Mouse (Mus musculus) liver (tissue): ENCODE results near the gene Fxyd2.

ENCODE experiments used
- DNase-seq: peaks from one replicate; pipeline ENCODE4 v3.0.0-alpha.2; 2020; ENCODE audit warnings: mixed read lengths

Fxyd2 gene

GRCm38 (mm10) chr9:45399434-45399833 is at the start of gene Fxyd2:
TSS of gene Fxyd2 (plus strand) at chr9:45399669.
- no peak for DNase-seq

- no peak for DNase-seq
These were observed 49.6 kb upstream of the Fxyd2 start for GRCm38 (mm10) chr9:45349851-45350250.

GRCm38 (mm10) chr9:45355192-45355591 is 44.3 kb upstream of the Fxyd2 start:
- DNase-seq, result no peak

GRCm38 (mm10) chr9:45358356-45358755 is 41.1 kb upstream of the Fxyd2 start:
- DNase-seq, result no peak

- no peak for DNase-seq
These were observed 37.4 kb upstream of the Fxyd2 start for GRCm38 (mm10) chr9:45362051-45362461.

GRCm38 (mm10) chr9:45363639-45364214 is 35.7 kb upstream of the Fxyd2 start:
- no peak for DNase-seq

- DNase-seq, result no peak
These were observed 31.8 kb upstream of the Fxyd2 start for GRCm38 (mm10) chr9:45367716-45368115.

GRCm38 (mm10) chr9:45368341-45368901 is 31.0 kb upstream of the Fxyd2 start:
- DNase-seq, result no peak

- DNase-seq, result peak; percentile 36
These were observed 29.3 kb upstream of the Fxyd2 start, which contains the start of gene Fxyd6 for GRCm38 (mm10) chr9:45370117-45370561. TSS of gene Fxyd6 (plus strand) at chr9:45370185.

GRCm38 (mm10) chr9:45370616-45371336 is 28.7 kb upstream of the Fxyd2 start:
- no peak for DNase-seq

- DNase-seq, result no peak
These were observed 28.1 kb upstream of the Fxyd2 start for GRCm38 (mm10) chr9:45371337-45371707.

GRCm38 (mm10) chr9:45373896-45374295 is 25.6 kb upstream of the Fxyd2 start:
- no peak for DNase-seq

GRCm38 (mm10) chr9:45374988-45375502 is 24.4 kb upstream of the Fxyd2 start:
- no peak for DNase-seq

- DNase-seq, result no peak
These were observed 23.0 kb upstream of the Fxyd2 start for GRCm38 (mm10) chr9:45376427-45376826.

GRCm38 (mm10) chr9:45376883-45377282 is 22.6 kb upstream of the Fxyd2 start:
- no peak for DNase-seq

- no peak for DNase-seq
These were observed 18.8 kb upstream of the Fxyd2 start for GRCm38 (mm10) chr9:45380411-45381251.

GRCm38 (mm10) chr9:45382336-45382735 is 17.1 kb upstream of the Fxyd2 start:
- DNase-seq, result no peak

- no peak for DNase-seq
These were observed 16.6 kb upstream of the Fxyd2 start for GRCm38 (mm10) chr9:45382834-45383233.

- DNase-seq, result no peak
These were observed 15.6 kb upstream of the Fxyd2 start for GRCm38 (mm10) chr9:45383883-45384282.

- no peak for DNase-seq
These were observed 12.8 kb upstream of the Fxyd2 start for GRCm38 (mm10) chr9:45386698-45387097.

GRCm38 (mm10) chr9:45388385-45388994 is 11.0 kb upstream of the Fxyd2 start:
- peak; percentile 76 for DNase-seq

GRCm38 (mm10) chr9:45389596-45389995 is 9.9 kb upstream of the Fxyd2 start:
- DNase-seq, result no peak

GRCm38 (mm10) chr9:45391299-45391698 is 8.2 kb upstream of the Fxyd2 start:
- no peak for DNase-seq
